Mouse (Mus musculus) small intestine, adult 10 weeks (tissue): Measurements from ENCODE around the gene Fstl5. TPM values are rescaled to one million over a fixed set of nuclear protein-coding genes. Genes with fewer than 3 reads are reported as not detected.

ENCODE experiments used
- polyA plus RNA-seq: library from polyadenylated mRNA; stranded (reverse); fragments of 350-450 nt; fragmentation: Illumina TruSeq; extraction: RNeasy Lipid Tissue Mini Kit (QIAGEN cat#74804); gene quantifications from one replicate; pipeline ENCODE4 v1.2.3, GENCODE M21; 2014; ENCODE audit warnings: low replicate concordance

The Fstl5 gene
- polyA plus RNA-seq: 0.56 TPM

GRCm38 (mm10) chr3:76074060-76074707 is at the start of gene Fstl5:
Gene Fstl5, plus strand, starts transcription at chr3:76074270.

Other genes with a start within 250 kb of the Fstl5 start
- 124 TPM for gene Golim4, start 117.3 kb upstream of the Fstl5 start, polyA plus RNA-seq